Mouse (Mus musculus) frontal cortex, postnatal 25 days (tissue): ENCODE measurements around the gene Tsc22d3.

Source experiments
- DNase-seq, 2 experiments: peaks; one replicate each; pipeline ENCODE4 v3.0.0; 2022; ENCODE audit warnings: low spot score in 2 of 2

The Tsc22d3 gene

DNA sequence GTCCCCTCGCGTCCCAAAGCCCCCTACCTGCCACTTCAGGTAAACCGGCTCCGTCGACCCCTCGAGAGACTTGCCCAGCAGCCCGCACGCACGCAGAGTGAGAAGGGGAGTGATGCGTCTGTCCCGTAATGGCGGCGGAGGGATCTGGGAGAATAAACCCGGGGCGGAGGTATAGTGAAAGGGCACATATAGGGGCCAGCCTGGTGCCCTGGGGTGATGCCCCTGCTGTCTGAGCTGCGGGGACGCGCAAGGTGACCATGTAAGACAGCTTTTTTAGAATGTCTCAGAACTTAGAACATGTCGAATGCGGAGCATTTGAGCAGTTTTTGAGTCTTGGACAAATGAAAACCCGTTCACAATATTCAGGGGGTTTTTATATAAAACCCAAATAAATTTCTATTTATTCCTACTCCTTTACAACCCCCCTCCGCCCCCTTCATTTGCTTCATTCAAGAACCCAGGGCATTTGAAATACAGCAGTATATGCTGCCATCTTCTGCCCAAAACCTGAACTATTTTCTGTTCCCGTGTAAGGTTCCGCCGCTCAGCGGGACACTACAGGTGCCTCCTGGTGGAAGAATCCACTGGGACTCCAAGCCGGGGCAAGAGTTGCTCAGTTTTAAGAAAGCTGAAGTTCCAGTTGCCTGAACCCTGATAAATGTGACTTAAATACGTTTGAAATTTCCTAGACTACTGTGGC, at the start of gene Tsc22d3:
TSS of gene Tsc22d3 (minus strand) at position 250 of the 700 bp plus-strand sequence.
- no peak for DNase-seq

DNA sequence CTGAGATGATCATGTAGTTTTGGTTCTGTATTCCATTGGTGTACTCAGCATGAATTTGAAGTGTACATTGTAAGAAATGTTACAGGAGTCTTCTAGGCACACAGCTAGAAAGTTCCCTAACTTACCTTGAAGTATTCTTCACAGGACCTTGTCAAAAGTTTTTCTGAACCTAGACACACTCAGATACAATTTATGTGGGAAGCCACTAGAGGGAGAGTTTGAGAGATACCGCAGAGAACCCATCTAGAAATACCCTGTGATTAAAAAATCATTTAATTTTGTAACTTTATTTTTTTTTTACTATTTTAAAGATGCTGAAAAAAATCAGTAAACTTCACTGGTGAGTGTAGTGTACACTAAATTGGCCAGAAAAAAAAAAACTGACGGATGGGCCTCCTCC, 39.1 kb upstream of the Tsc22d3 start:
- no peak for DNase-seq

DNA sequence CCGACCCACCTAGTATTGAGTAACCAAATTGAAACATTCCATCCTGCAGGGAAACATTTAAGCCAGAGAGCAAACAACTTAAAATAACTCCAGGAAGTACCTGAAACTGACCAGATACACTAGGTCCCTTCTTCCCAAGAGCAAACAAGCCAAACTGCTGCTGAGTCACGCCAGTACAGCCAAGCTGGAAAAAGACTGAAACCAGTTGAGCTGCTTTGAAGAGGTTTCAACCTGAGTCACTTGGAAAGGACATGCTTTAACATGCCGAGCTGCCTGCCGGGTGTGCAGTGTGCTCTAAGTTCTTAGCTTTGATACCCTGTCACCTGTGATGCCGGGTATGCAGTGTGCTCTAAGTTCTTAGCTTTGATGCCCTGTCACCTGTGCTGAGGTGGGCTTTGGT, 37.6 kb upstream of the Tsc22d3 start:
- DNase-seq: no peak

DNA sequence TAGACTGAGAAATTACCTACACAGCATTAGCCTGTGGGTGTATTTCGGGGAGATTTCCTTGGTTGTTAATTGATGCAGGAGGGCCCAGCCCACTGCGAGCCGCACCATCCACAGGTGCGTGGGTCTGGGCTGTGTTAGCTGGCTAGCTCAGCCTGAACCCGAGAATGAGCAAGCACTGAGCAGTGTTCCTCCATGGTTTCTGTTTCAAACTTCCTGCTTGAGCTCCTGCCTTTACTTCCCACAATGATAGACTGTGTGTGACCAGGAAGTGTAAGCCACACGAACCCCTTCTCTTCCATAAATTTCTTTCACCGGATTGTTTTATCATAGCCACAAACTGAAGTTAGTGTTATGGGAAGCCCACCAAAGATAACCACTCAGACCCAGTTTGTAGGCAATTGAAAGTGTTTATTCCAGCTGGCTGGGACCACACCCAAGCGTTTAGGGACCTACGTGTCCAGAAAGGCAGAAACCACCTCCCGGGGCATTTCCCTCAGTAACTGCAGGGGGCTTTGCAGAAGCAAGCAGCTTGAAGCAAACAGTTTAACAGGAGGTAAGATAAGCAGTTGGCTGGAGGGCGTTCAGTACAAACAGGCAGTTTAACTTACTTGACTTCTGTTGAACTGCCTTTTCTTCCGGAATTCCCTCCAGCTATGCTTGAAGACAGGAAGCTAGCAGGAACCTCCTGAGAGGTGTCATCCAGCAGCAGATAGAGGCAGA, 24.6 kb upstream of the Tsc22d3 start:
- DNase-seq: no peak

DNA sequence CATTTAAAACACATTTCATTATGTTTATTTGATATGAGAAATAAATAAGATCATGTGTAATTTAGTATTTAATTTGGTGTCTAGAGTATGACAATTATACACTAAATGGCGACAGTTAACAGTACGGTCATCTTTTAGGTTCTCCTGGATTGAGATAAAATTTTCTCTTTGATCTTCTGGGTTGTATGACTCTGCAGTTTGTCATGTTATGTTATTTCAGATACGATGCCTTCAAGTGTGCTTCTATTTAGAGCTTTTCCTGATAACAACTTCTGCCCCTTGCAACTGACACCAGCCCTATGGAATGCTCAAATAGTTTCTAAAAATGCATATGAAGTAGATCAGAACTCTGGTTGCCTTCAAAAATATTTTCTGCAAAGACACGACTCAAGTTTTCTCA, 9.5 kb upstream of the Tsc22d3 start:
- DNase-seq: no peak

DNA sequence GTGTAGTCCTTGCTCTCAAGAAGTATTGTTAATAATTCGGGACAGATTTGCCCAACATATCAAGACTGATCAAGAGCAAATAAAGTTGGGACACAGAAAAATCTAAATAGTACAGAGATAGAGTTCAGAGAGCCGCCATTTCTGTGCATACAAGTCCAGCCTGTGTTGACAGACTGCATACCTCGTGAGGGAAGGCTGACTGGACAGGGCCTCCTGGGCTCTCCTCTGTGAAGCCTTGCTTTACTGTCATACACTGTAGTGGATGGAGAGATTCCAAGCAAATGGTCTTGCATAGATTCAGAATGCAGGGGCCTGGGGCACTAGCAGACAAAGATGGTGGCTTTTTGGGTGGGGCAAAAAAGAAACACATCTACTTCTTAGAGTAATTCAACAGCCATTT, 1.4 kb upstream of the Tsc22d3 start:
- DNase-seq: no peak

DNA sequence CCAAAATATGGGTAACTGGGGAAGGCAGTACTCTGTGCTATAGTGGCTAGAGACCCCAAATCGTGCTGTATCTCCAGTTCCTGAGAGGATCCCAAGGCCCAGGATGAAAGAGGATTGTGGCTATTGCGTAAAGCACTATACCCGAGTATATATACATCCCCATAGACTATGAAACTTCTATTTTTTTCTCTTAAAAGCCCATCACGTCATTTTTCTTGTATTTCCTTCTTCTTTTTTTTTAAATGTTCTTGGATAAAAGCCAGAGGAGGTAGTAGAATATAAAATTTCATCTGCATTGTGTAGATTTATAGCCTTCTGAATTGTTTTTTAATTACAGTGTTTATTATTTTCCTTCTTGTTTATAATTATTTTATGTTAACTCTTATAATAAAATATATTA, 852 bp upstream of the Tsc22d3 start:
- DNase-seq: no peak

DNA sequence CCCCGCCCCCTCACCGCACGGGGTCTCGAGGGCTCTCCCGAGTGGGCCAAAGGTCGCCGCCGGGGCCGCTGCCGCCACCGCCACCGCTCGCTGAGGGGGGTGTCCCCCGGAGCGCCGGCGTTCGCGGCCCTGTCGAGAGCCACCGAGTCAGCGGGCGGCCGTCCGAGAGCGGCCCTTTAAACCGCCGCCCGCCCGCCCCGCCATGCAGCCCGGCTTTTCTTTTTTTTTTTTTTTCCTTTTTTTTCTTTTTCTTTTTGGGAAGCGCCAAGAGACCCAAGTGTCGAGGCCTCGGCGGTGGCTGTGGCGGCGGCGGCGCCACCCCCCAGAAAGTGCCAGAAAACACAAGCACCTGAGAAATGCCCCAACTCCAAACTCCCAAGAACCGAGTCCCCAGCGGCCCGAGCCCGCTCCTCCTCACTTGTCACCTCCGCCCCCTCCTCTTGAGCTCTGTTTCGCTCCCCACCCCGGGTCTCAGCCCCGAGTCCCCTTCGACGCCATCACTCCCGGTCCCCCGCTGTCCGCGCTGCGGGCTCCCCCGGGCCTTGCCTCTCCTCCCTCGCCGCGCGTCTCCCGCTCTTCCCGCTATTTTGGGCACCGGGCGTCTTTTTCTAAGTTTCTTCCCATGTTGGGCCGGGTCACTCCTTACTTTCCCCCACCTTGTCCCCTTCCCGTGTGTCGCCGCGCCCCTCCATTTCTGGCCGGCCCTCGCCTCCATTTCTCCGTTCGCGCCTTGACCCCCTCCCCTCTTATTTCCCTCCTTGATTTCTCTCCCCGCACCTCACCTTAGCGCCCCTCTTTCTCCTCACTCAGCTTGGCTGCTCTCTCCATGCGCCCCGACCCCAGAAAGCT, 674 bp downstream of the Tsc22d3 start:
- DNase-seq: no peak

DNA sequence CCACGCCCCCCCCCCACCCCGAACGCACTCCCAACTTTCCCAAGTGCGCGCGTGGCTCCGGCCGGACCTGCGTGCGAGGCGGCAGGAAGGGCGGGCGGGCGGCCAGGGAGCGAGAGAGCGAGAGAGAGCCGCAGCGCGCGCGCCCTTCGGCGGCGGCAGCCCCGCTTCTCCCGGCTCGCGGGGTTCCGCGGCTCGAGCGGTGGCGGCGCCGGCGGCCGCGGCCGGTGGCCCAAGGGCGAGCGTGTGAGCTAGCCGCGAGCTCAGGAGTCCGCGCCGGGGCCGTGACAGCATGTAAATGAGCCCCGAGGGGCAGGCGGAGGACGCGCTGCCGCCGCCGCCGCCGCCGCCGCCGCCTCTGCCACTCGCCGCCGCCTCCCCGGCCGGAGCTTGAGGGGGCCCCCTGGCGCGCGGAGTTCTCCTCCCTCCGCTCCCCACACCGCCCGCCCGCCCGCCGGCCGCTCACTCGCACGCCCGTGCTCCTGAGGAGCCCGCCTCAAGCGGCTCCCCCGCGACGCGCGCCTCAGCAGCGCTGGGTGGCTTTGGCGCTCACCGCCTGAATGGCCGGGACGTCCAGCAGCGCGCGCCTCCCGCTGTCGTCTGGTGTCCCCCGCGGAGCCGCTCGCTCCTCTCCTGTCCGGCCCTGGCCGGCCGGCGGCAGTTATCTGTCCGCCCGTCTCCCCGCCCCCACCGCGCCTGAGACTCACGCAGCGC, 1.5 kb downstream of the Tsc22d3 start:
- no peak for DNase-seq

DNA sequence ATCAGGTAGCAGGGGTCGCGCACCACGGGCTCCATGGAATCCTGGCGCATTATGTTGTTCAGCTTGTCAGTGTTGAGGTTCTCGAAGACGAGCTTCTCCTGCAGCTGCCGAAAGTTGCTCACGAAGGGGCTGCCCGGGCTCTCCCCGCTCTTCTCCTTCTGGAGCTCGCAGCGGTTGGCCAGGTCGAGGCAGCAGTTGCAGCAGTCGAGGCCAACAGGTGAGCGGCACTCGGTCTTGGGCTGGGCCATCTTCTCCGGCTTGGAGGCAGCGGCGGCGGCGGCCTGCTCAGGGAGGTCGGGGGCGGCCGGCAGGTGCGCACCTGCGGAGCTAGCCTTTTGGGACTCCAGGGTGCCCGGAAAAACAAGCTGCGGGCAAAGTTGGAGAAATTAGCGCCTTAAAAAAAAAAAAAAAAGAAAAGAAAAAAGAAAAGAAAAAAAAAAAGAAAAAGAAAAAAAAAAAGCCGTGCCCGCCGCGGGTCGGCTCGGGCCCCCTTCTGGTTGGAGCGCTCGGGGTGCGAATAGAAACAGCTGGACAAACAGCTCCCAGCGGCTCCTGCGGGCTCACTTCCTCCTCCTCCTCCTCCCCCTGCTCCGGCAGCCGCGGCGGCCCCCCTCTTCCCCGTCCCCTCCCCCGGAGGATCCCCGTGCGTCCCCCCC, 2.1 kb downstream of the Tsc22d3 start:
- no peak for DNase-seq

DNA sequence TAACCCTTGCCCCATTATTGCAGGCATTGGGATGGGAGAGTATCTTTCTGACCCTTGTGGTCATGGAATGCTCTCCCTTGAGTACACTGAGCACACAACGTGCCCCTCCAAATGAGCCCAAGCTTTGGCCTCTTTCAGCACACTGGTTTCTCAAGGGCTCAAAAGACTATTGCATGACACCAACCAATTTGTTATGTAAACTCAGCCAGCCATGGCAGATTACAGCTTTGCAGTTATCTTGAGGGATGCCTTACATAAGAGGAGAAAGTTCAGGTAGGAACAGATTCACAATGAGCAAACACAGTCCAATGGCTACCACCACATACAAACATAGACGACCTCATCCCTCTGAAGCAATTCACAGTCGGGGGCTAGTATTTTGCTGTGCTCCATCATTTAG, 9.3 kb downstream of the Tsc22d3 start:
- DNase-seq: no peak

DNA sequence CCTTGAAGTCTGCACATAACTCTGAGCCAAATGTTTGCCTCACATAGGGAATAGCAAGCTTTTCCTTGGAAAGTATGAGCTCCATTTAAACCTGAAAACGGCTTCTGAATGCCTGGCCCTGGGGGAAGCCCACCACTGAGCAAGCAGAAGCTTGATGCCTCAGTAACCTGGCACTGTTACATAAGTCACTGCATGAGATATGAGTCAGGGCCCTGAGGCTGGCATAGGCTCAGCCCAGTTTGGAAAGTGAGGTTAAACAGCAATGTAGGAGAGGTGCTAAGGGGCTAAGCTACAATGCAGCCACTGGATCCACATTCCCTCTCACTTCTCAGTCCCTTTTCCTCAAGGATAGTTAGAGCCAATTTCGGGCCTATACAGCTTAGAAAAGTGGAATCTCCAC, 10.3 kb downstream of the Tsc22d3 start:
- DNase-seq: no peak

DNA sequence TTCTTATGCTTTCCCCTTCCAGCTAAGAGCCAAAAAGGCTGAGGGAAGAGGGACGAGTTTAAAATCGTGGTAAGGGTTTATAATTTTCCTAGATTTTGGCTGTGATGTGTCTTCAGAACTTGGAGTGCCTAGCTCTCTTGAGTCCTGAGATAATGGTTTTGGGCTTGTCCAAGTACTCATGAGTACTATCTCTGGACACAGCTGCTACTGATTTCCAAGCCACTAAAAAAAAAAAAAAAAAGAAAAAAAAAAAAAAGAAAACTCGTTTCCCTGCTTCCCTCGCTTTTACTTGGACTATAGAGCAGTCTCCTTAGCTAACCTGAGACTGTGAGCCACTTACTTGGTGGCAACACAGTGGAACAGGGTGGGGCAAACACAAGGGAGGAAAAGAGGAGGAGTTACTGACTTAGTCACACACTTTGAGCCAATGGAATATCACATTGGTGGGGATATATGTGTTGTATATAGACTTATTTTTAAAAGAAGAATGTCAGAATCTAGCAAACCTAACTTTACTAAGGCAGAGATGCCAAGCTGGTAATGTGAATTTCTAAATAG, 11.2 kb downstream of the Tsc22d3 start:
- no peak for DNase-seq

DNA sequence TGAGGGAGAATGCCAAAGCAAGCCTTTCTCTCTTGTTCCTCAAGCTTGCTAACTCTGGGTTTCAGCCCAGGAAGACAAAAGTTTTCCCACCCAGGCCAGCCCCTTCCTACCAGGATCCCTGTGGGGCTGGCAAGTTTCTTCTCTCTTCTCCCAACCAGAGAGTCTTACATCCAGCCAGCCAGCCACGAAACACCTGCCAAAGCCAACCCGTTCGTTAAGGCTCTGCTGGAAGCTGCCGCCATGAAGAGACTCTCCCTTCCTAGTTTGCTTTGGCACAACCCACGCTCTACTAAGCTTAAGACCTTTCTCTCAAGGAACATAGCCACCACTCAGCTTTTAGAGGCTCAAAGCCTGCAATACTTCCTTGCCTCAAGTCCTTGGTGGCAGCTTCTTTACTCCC, 11.9 kb downstream of the Tsc22d3 start:
- DNase-seq: no peak

DNA sequence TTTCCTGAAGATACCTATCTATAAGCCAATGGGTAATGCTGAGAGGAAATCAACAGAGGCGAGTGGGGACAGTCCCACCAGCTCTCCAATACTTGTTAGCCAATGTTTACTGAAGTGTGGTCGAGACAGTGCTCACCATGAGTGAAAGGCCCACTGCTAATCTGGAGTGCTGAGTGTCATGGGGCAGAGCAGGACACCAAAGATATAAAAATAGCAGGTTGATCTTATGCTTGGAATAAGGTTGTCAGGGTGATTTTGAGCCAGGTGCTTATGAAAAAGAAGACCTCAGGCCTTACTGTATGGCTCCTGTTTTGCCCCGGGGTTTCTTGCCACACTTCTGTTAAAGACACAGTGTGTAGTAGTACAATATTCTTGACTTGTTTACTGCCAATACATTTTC, 20.0 kb downstream of the Tsc22d3 start:
- DNase-seq: no peak

DNA sequence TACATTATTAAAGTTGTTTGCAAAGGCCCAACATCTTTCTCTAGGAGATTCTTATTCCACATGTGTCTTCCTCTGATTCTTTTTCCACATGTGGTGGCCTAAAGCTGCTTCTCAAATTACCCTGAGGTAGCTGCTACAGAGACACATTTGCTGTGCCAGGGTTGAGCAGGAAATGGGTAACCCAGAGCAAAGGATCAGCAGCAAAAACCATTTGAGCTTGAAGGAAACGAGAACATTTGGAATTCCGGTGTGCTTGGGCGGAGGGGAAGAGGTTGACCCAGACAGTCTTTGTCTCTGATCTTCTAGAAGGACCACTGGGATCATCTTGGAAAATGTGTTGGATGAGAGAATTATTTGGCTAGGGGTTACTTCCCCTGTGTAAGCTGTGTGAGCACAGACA, 24.8 kb downstream of the Tsc22d3 start:
- DNase-seq: no peak

DNA sequence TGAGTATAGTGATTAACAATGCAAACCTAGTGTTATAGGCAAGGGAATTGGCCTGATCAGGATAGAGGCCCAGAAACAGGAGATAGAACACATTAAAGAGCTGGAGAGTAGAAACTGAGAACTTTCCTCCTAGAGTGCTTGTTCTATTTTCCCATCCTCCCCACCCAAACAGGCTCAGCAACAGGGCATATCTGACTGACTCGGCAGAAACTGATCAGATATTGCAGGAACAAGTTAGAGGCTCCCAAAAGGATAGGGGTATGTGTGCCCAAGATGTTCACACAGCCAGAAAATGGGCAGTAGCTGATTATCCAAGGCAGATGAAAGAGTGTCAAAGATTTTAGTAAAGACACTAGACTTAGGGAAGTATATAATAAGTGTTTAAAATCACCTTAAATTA, 25.3 kb downstream of the Tsc22d3 start:
- DNase-seq: no peak

DNA sequence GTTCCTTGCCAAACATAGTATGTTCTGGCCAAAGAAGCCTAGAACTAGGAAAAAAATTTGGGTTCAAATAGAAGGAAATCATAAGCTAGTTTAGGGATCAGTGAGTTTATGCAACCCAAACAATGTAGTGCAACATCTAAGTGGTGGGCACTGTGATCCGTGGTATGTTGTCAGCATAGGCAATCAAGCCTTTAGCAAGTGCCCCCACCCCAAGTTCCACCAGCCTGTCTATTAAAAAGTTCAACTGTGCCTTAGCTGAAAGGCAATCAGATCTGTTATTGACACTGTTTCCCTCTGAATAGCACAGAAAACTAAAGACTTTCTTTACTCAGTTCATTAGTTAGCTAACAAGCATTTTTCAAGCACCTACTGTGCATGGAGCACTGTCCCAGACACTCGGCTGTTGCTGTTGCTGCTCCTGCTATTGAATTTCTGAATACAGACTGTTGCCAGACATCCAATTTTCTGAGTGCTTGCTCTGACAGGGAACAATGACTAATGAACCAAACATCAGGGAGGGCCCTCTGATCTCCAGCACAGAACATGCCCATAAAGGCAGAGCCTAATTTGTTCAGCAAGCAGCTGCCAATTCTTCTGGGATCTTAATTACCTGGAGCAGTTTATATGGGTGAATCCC, 27.6 kb downstream of the Tsc22d3 start:
- DNase-seq: no peak

DNA sequence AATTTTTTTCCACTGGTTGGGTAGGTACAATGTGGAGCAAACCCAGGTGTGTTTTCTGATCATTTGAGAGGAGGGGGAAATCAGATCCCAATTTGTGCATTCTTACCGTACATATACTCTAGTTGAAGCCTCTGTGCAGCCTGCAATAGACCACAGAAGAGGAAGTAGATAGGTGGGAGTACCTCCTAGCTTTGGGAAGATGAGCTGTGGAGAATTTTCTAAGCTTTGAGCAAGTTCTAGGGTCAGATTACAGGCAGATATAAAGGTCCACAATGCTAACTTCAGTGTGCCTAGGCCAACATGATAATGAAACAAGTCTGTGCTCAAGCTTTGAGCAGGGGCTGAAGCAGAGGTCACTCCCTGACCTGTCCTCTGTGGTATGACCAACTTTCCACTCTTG, 30.9 kb downstream of the Tsc22d3 start:
- DNase-seq: no peak

DNA sequence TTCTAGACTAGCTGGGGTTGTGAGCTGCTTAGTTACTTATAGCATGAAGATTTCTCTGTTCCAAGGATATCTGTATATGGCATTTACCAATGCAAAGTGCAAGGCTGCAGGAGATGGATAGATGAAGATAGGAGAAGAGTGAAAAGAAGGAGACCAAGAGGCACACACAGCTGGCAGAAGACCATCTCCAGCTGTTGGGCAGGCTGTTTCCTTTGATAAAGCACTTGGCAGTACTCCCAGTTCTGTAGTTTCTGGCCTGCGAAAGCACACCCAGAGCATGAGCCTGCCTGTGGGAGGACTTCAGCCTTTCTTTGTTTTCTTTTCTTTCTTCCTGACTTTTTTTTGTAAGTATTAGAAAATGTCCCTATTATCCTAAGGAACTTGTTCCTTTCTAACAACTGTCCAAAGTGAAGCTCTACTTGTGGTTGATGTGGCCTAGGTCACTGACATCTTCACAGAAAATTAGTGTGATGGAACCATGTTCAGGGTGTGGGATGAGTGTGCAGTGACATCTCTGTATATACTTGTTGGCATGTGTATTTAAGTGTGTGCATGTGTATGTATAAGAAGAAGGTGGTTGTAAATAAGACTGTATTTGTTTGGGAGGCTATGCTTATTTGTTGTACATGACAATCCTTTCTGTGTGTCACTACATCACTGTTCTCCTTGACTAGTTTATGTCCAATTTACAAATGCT, 32.6 kb downstream of the Tsc22d3 start:
- no peak for DNase-seq
